Mouse (Mus musculus): Measurements from ENCODE around the gene Slc22a3. TPM values are rescaled to one million over a fixed set of nuclear protein-coding genes. Genes with fewer than 3 reads are reported as not detected.

Gene Slc22a3
- polyA plus RNA-seq, 1 experiment from 2014 or later: 0.45 TPM

- no peaks in the 10 kb centered on the region for H3K27me3 ChIP-seq (ENCODE audit: control insufficient read depth, insufficient read depth, low read length)
- H3K4me3 ChIP-seq (ENCODE audit: low read depth, low read length): no peak overlapping the region
- no peak overlapping the region for H3K4me2 ChIP-seq (replicated peaks; ENCODE audit: low read depth, low read length)
- WGBS: 55% methylated on average over 10 of the region's 10 CpGs
- no peak overlapping the region for H3K27ac ChIP-seq (ENCODE audit: low read length)
- H3K36me3 ChIP-seq (ENCODE audit: control insufficient read depth, insufficient read depth, low read length): no peaks in the 10 kb centered on the region
- H3K9ac ChIP-seq (replicated peaks; ENCODE audit: low read depth, low read length): no peak overlapping the region
- H3K4me1 ChIP-seq (ENCODE audit: control insufficient read depth, insufficient read depth, low read length): peaks cover 15% of the 10 kb centered on the region; the same call in 1 of the 2 replicates
- no peaks in the 10 kb centered on the region for H3K9me3 ChIP-seq (ENCODE audit: control insufficient read depth, low read depth, low read length)
- no peak for ATAC-seq (ENCODE audit: insufficient number of reproducible peaks, insufficient read depth, low FRiP score, low read depth)
Observed at GRCm38 (mm10) chr17:12412181-12412890, 95.2 kb downstream of the Slc22a3 start.

- no peaks in the 10 kb centered on the region for H3K27me3 ChIP-seq (ENCODE audit: control insufficient read depth, insufficient read depth, low read length)
- no peak overlapping the region for H3K4me3 ChIP-seq (ENCODE audit: low read depth, low read length)
- WGBS: 66% methylated on average over 11 of the region's 11 CpGs
- H3K9me3 ChIP-seq (ENCODE audit: control insufficient read depth, low read depth, low read length): no peaks in the 10 kb centered on the region
- H3K9ac ChIP-seq (replicated peaks; ENCODE audit: low read depth, low read length): no peak overlapping the region
- no peak overlapping the region for H3K27ac ChIP-seq (ENCODE audit: low read length)
- H3K36me3 ChIP-seq (ENCODE audit: control insufficient read depth, insufficient read depth, low read length): no peaks in the 10 kb centered on the region
- peaks cover 7% of the 10 kb centered on the region; the same call in 1 of the 2 replicates for H3K4me1 ChIP-seq (ENCODE audit: control insufficient read depth, insufficient read depth, low read length)
- no peak for ATAC-seq (ENCODE audit: insufficient number of reproducible peaks, insufficient read depth, low FRiP score, low read depth)
- H3K4me2 ChIP-seq (replicated peaks; ENCODE audit: low read depth, low read length): no peak overlapping the region
Observed at GRCm38 (mm10) chr17:12409346-12409944, 98.1 kb downstream of the Slc22a3 start.

GRCm38 (mm10) chr17:12403420-12403819 is 104.1 kb downstream of the Slc22a3 start:
- ATAC-seq (ENCODE audit: insufficient number of reproducible peaks, insufficient read depth, low FRiP score, low read depth): no peak
- WGBS: 61% methylated on average over 7 of the region's 7 CpGs

GRCm38 (mm10) chr17:12396163-12396677 is 111.3 kb downstream of the Slc22a3 start:
- Histone ChIP-seq H3K4me3 (ENCODE audit: low read depth, low read length) (no peak overlapping the region), H3K9ac (replicated peaks; ENCODE audit: low read depth, low read length) (no peak overlapping the region), H3K9me3 (ENCODE audit: control insufficient read depth, low read depth, low read length) (no peaks in the 10 kb centered on the region), H3K36me3 (ENCODE audit: control insufficient read depth, insufficient read depth, low read length) (no peaks in the 10 kb centered on the region), H3K27ac (ENCODE audit: low read length) (no peak overlapping the region), H3K27me3 (ENCODE audit: control insufficient read depth, insufficient read depth, low read length) (no peaks in the 10 kb centered on the region), H3K4me2 (replicated peaks; ENCODE audit: low read depth, low read length) (no peak overlapping the region), H3K4me1 (ENCODE audit: control insufficient read depth, insufficient read depth, low read length) (no peaks in the 10 kb centered on the region)
- WGBS: 92% methylated on average over 9 of the region's 9 CpGs
- ATAC-seq (ENCODE audit: insufficient number of reproducible peaks, insufficient read depth, low FRiP score, low read depth): no peak

More at GRCm38 (mm10) chr17:12403420-12403819, 104.1 kb downstream of the Slc22a3 start:
- Histone ChIP-seq H3K9me3 (ENCODE audit: control insufficient read depth, low read depth, low read length) (no peaks in the 10 kb centered on the region), H3K4me1 (ENCODE audit: control insufficient read depth, insufficient read depth, low read length) (no peaks in the 10 kb centered on the region), H3K4me2 (replicated peaks; ENCODE audit: low read depth, low read length) (no peak overlapping the region), H3K36me3 (ENCODE audit: control insufficient read depth, insufficient read depth, low read length) (no peaks in the 10 kb centered on the region), H3K9ac (replicated peaks; ENCODE audit: low read depth, low read length) (no peak overlapping the region), H3K4me3 (ENCODE audit: low read depth, low read length) (no peak overlapping the region), H3K27me3 (ENCODE audit: control insufficient read depth, insufficient read depth, low read length) (no peaks in the 10 kb centered on the region), H3K27ac (ENCODE audit: low read length) (no peak overlapping the region)

- H3K36me3 ChIP-seq (ENCODE audit: control insufficient read depth, insufficient read depth, low read length): no peaks in the 10 kb centered on the region
- no peak overlapping the region for H3K4me2 ChIP-seq (replicated peaks; ENCODE audit: low read depth, low read length)
- H3K4me1 ChIP-seq (ENCODE audit: control insufficient read depth, insufficient read depth, low read length): no peaks in the 10 kb centered on the region
- no peak for ATAC-seq (ENCODE audit: insufficient number of reproducible peaks, insufficient read depth, low FRiP score, low read depth)
- no peak overlapping the region for H3K9ac ChIP-seq (replicated peaks; ENCODE audit: low read depth, low read length)
- H3K4me3 ChIP-seq (ENCODE audit: low read depth, low read length): no peak overlapping the region
- H3K27me3 ChIP-seq (ENCODE audit: control insufficient read depth, insufficient read depth, low read length): no peaks in the 10 kb centered on the region
- no peaks in the 10 kb centered on the region for H3K9me3 ChIP-seq (ENCODE audit: control insufficient read depth, low read depth, low read length)
- H3K27ac ChIP-seq (ENCODE audit: low read length): no peak overlapping the region
- WGBS: 91% methylated on average over 7 of the region's 7 CpGs
Observed at GRCm38 (mm10) chr17:12388239-12388638, 119.3 kb downstream of the Slc22a3 start.

GRCm38 (mm10) chr17:12387781-12388180 is 119.7 kb downstream of the Slc22a3 start:
- no peak for ATAC-seq (ENCODE audit: insufficient number of reproducible peaks, insufficient read depth, low FRiP score, low read depth)
- H3K27me3 ChIP-seq (ENCODE audit: control insufficient read depth, insufficient read depth, low read length): no peaks in the 10 kb centered on the region
- no peaks in the 10 kb centered on the region for H3K36me3 ChIP-seq (ENCODE audit: control insufficient read depth, insufficient read depth, low read length)
- no peak overlapping the region for H3K27ac ChIP-seq (ENCODE audit: low read length)
- H3K4me1 ChIP-seq (ENCODE audit: control insufficient read depth, insufficient read depth, low read length): no peaks in the 10 kb centered on the region
- 64% methylated on average over 2 of the region's 2 CpGs for WGBS
- H3K4me2 ChIP-seq (replicated peaks; ENCODE audit: low read depth, low read length): no peak overlapping the region
- no peak overlapping the region for H3K4me3 ChIP-seq (ENCODE audit: low read depth, low read length)
- H3K9ac ChIP-seq (replicated peaks; ENCODE audit: low read depth, low read length): no peak overlapping the region
- H3K9me3 ChIP-seq (ENCODE audit: control insufficient read depth, low read depth, low read length): no peaks in the 10 kb centered on the region

GRCm38 (mm10) chr17:12385049-12385794 is 122.3 kb downstream of the Slc22a3 start:
- H3K9me3 ChIP-seq (ENCODE audit: control insufficient read depth, low read depth, low read length): no peaks in the 10 kb centered on the region
- no peak overlapping the region for H3K9ac ChIP-seq (replicated peaks; ENCODE audit: low read depth, low read length)
- H3K4me3 ChIP-seq (ENCODE audit: low read depth, low read length): no peak overlapping the region
- no peaks in the 10 kb centered on the region for H3K36me3 ChIP-seq (ENCODE audit: control insufficient read depth, insufficient read depth, low read length)
- H3K27me3 ChIP-seq (ENCODE audit: control insufficient read depth, insufficient read depth, low read length): no peaks in the 10 kb centered on the region
- 64% methylated on average over 8 of the region's 8 CpGs for WGBS
- H3K4me1 ChIP-seq (ENCODE audit: control insufficient read depth, insufficient read depth, low read length): no peaks in the 10 kb centered on the region
- no peak overlapping the region for H3K27ac ChIP-seq (ENCODE audit: low read length)
- no peak overlapping the region for H3K4me2 ChIP-seq (replicated peaks; ENCODE audit: low read depth, low read length)
- ATAC-seq (ENCODE audit: insufficient number of reproducible peaks, insufficient read depth, low FRiP score, low read depth): no peak

- H3K4me2 ChIP-seq (replicated peaks; ENCODE audit: low read depth, low read length): no peak overlapping the region
- WGBS: 48% methylated on average over 2 of the region's 2 CpGs
Observed at GRCm38 (mm10) chr17:12382531-12382930, 125.0 kb downstream of the Slc22a3 start.

More at GRCm38 (mm10) chr17:12382531-12382930, 125.0 kb downstream of the Slc22a3 start:
- Histone ChIP-seq H3K4me1 (ENCODE audit: control insufficient read depth, insufficient read depth, low read length) (no peaks in the 10 kb centered on the region), H3K27ac (ENCODE audit: low read length) (no peak overlapping the region), H3K27me3 (ENCODE audit: control insufficient read depth, insufficient read depth, low read length) (no peaks in the 10 kb centered on the region), H3K9me3 (ENCODE audit: control insufficient read depth, low read depth, low read length) (no peaks in the 10 kb centered on the region), H3K4me3 (ENCODE audit: low read depth, low read length) (no peak overlapping the region), H3K36me3 (ENCODE audit: control insufficient read depth, insufficient read depth, low read length) (no peaks in the 10 kb centered on the region), H3K9ac (replicated peaks; ENCODE audit: low read depth, low read length) (no peak overlapping the region)
- no peak for ATAC-seq (ENCODE audit: insufficient number of reproducible peaks, insufficient read depth, low FRiP score, low read depth)

Data from stomach, embryonic 14.5 days (tissue).